Mouse (Mus musculus): Measurements from ENCODE around the gene Zfp94. TPM values are rescaled to one million over a fixed set of nuclear protein-coding genes. Genes with fewer than 3 reads are reported as not detected.

Zfp94 gene
- total and polyA plus RNA-seq, 2 experiments from 2014 or later = 12.0 to 21.6 TPM

GRCm38 (mm10) chr7:24335699-24336309 lies 19.3 kb upstream of the Zfp94 start:
- ATAC-seq (peak; percentile 62), DNase-seq (ENCODE audit: low spot score) (peak; percentile 91)
- Histone ChIP-seq H3K27ac (no peak overlapping the region), H3K9ac (replicated peaks; ENCODE audit: low read length) (no peak overlapping the region), H3K36me3 (ENCODE audit: insufficient read depth, low read length) (no peaks in the 10 kb centered on the region), H3K4me3 (ENCODE audit: low read length) (no peak overlapping the region), H3K4me2 (ENCODE audit: low read depth, low read length) (no peak overlapping the region), H3K27me3 (ENCODE audit: insufficient read depth, low read length) (no peaks in the 10 kb centered on the region; the same call in 1 of the 2 replicates), H3K9me3 (ENCODE audit: low read length) (no peaks in the 10 kb centered on the region), H3K4me1 (ENCODE audit: insufficient read depth, low read length) (no peaks in the 10 kb centered on the region)
- 12% methylated on average over 5 of the region's 5 CpGs for WGBS
- TF ChIP-seq CTCF (IDR thresholded peaks at IDR 0.05; ENCODE audit: low read depth) = peak; percentile 82

- WGBS = 51% methylated on average over 49 of the region's 49 CpGs
- H3K27ac ChIP-seq = no peak within 1 kb of the TSS
- H3K36me3 ChIP-seq (ENCODE audit: insufficient read depth, low read length) = no peaks in the 10 kb centered on the region
- H3K4me1 ChIP-seq (ENCODE audit: insufficient read depth, low read length) = no peaks in the 10 kb centered on the region
- H3K9me3 ChIP-seq (ENCODE audit: low read length) = no peaks in the 10 kb centered on the region
- H3K4me2 ChIP-seq (ENCODE audit: low read depth, low read length) = 0 out of 2 replicates have a peak within 1 kb of the TSS, but pooled peaks have one; percentile 11
- no peak for TF ChIP-seq CTCF (IDR thresholded peaks at IDR 0.05; ENCODE audit: low read depth)
- H3K27me3 ChIP-seq (ENCODE audit: insufficient read depth, low read length) = no peaks in the 10 kb centered on the region; the same call in 1 of the 2 replicates
- DNase-seq (ENCODE audit: low spot score) (no peak), ATAC-seq (no peak)
- no peak within 1 kb of the TSS for H3K4me3 ChIP-seq (ENCODE audit: low read length)
- no peak within 1 kb of the TSS for H3K9ac ChIP-seq (replicated peaks; ENCODE audit: low read length)
Observed at GRCm38 (mm10) chr7:24333304-24333986, 17.0 kb upstream of the Zfp94 start, which contains the start of gene Tescl. Gene Tescl, minus strand, starts transcription at chr7:24333936.

- H3K27me3 ChIP-seq (ENCODE audit: insufficient read depth, low read length) = no peaks in the 10 kb centered on the region
- H3K4me1 ChIP-seq (ENCODE audit: insufficient read depth, low read length) = no peaks in the 10 kb centered on the region
- ATAC-seq (no peak), DNase-seq (ENCODE audit: low spot score) (no peak)
- H3K9me3 ChIP-seq (ENCODE audit: low read length) = no peaks in the 10 kb centered on the region
- 91% methylated on average over 14 of the region's 14 CpGs for WGBS
- no peak overlapping the region for H3K9ac ChIP-seq (replicated peaks; ENCODE audit: low read length)
- H3K36me3 ChIP-seq (ENCODE audit: insufficient read depth, low read length) = no peaks in the 10 kb centered on the region
- no peak overlapping the region for H3K4me2 ChIP-seq (ENCODE audit: low read depth, low read length)
- H3K4me3 ChIP-seq (ENCODE audit: low read length) = no peak overlapping the region
- TF ChIP-seq CTCF (IDR thresholded peaks at IDR 0.05; ENCODE audit: low read depth) = no peak
- no peak overlapping the region for H3K27ac ChIP-seq
Observed at GRCm38 (mm10) chr7:24327281-24327975, 11.0 kb upstream of the Zfp94 start.

- H3K4me1 ChIP-seq (ENCODE audit: insufficient read depth, low read length) = no peaks in the 10 kb centered on the region
- TF ChIP-seq CTCF (IDR thresholded peaks at IDR 0.05; ENCODE audit: low read depth) = no peak
- ATAC-seq = peak; percentile 63; the same call in 1 of the 2 replicates
- no peaks in the 10 kb centered on the region for H3K36me3 ChIP-seq (ENCODE audit: insufficient read depth, low read length)
- H3K27me3 ChIP-seq (ENCODE audit: insufficient read depth, low read length) = no peaks in the 10 kb centered on the region
- peak overlapping the region; percentile 59 for H3K4me2 ChIP-seq (ENCODE audit: low read depth, low read length)
- no peaks in the 10 kb centered on the region for H3K9me3 ChIP-seq (ENCODE audit: low read length)
- 0 out of 2 replicates have a peak overlapping the region, but pooled peaks have one; percentile 2 for H3K9ac ChIP-seq (replicated peaks; ENCODE audit: low read length)
- H3K27ac ChIP-seq = no peak overlapping the region
- H3K4me3 ChIP-seq (ENCODE audit: low read length) = peak overlapping the region; percentile 21
- DNase-seq (ENCODE audit: low spot score) = peak; percentile 42
- WGBS = 30% methylated on average over 20 of the region's 20 CpGs
Observed at GRCm38 (mm10) chr7:24326273-24327135, 10.0 kb upstream of the Zfp94 start.

GRCm38 (mm10) chr7:24325675-24326128 lies 9.2 kb upstream of the Zfp94 start:
- H3K27ac ChIP-seq = no peak overlapping the region
- H3K27me3 ChIP-seq (ENCODE audit: insufficient read depth, low read length) = no peaks in the 10 kb centered on the region
- peak; percentile 69 for ATAC-seq
- H3K4me1 ChIP-seq (ENCODE audit: insufficient read depth, low read length) = no peaks in the 10 kb centered on the region
- TF ChIP-seq CTCF (IDR thresholded peaks at IDR 0.05; ENCODE audit: low read depth) = no peak
- 5% methylated on average over 13 of the region's 13 CpGs for WGBS
- peak overlapping the region; percentile 59 for H3K4me2 ChIP-seq (ENCODE audit: low read depth, low read length)
- peak; percentile 14 for DNase-seq (ENCODE audit: low spot score)
- no peaks in the 10 kb centered on the region for H3K36me3 ChIP-seq (ENCODE audit: insufficient read depth, low read length)
- H3K4me3 ChIP-seq (ENCODE audit: low read length) = peak overlapping the region; percentile 21
- H3K9me3 ChIP-seq (ENCODE audit: low read length) = no peaks in the 10 kb centered on the region
- 0 out of 2 replicates have a peak overlapping the region, but pooled peaks have one; percentile 2 for H3K9ac ChIP-seq (replicated peaks; ENCODE audit: low read length)

DNA sequence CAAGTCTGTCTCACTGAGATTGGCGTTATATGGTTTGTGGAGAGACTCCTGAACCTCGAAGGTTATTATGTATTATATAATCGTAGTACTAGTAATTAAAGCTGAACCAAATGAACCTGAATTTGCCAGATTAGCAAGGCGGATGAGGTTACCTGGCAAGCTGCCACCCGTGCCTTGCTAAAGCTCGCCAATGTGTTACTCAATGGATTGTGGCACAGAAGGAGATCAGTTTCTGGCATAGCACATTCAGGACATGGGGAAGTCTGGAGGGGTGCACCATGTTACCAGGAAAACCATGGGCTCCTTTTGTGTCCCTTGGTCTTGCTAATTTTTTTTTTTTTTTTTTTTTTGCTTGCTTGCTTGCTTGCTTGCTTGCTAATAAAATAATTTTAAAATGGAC lies 8.7 kb upstream of the Zfp94 start:
- H3K9me3 ChIP-seq (ENCODE audit: low read length) = no peaks in the 10 kb centered on the region
- no peak for TF ChIP-seq CTCF (IDR thresholded peaks at IDR 0.05; ENCODE audit: low read depth)
- no peak overlapping the region for H3K9ac ChIP-seq (replicated peaks; ENCODE audit: low read length)
- peak overlapping the region; percentile 59 for H3K4me2 ChIP-seq (ENCODE audit: low read depth, low read length)
- H3K4me3 ChIP-seq (ENCODE audit: low read length) = no peak overlapping the region
- no peaks in the 10 kb centered on the region for H3K27me3 ChIP-seq (ENCODE audit: insufficient read depth, low read length)
- no peaks in the 10 kb centered on the region for H3K36me3 ChIP-seq (ENCODE audit: insufficient read depth, low read length)
- ATAC-seq = no peak
- no peaks in the 10 kb centered on the region for H3K4me1 ChIP-seq (ENCODE audit: insufficient read depth, low read length)
- 58% methylated on average over 6 of the region's 6 CpGs for WGBS
- peak; percentile 45 for DNase-seq (ENCODE audit: low spot score)
- no peak overlapping the region for H3K27ac ChIP-seq

Data from hindbrain, postnatal 0 days (tissue).